Mouse (Mus musculus) kidney, adult 9 months (tissue): ENCODE results near the gene Abhd14b.
A peak's percentile ranks its signal among the peaks of the same experiment; 100 is the strongest.

Source experiments
- DNase-seq: peaks from one replicate; pipeline ENCODE4 v3.0.0; 2022

Gene Abhd14b

DNA sequence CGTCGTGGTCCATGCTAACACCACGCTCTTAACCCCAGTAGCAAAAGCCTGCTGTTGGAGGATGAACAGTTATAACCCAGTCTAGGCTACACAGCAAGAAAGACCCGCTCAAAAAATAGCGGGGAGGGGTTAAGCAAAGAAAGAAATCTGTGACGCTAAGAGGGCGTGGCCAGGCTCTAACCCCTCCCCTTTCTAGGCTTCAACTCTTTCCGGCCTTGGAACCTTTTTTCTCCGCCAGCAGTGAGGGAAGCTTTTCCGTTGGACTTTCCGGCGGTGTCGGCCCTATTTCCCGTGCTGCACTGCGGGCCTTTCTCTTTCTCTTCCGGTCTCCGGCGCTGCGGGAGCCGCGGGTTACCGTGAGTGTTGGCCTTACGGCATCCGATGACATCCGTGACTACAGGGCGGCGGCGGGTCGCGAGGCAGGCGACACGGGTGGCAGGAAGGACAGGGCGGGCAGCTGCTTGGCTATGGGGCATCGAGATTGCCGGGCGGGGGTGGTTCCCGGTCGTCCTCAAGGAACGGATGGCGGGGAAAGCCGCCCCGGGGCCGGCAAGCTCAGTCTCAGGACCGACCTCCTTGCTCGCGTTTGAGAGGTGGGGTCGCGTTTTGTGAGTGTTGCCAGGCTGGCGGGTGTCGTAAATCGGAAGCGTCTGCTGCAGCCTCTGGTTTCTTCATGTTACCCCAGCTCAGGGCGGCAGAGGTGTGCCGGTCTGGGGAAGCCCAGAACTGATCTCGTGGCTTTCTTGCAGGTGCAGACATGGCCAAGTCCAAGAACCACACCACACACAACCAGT, 17.8 kb upstream of the Abhd14b start, which contains the start of gene Rpl29:
Gene Rpl29, plus strand, starts transcription at position 234 of the 794 bp plus-strand sequence.
- peak; percentile 97 for DNase-seq

DNA sequence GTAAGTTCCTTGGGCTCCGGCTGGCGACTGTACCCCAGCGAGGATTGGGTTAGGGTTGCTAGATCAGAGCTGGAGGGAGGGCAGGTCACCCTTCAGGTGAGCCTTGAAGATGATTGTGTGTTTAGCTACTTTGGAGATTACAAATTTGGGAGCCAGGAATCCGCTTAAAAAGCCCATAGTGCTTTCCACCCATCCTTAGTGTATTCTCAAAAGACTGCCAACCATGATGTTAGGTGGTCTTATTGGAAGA, 17.3 kb upstream of the Abhd14b start:
- no peak for DNase-seq

DNA sequence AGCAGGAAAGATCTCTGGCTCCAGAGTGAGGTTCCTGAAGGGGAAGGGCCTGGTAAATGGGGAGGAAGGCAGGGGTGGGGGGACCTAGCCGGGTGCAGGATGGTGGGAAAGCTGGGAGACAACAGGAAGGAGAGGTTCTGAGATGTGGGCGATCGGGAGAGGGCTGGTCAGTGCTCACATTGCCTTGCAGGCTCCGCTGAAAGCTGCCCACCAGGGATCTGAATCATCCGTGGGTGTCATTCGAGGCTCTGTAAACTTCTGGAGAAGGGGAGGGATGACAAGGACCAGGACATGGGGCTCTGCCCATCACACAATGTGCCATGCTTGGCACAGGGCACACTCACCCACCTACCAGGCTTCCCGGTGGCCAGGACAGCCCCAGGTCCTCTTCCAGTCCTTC, 13.9 kb upstream of the Abhd14b start:
- no peak for DNase-seq

DNA sequence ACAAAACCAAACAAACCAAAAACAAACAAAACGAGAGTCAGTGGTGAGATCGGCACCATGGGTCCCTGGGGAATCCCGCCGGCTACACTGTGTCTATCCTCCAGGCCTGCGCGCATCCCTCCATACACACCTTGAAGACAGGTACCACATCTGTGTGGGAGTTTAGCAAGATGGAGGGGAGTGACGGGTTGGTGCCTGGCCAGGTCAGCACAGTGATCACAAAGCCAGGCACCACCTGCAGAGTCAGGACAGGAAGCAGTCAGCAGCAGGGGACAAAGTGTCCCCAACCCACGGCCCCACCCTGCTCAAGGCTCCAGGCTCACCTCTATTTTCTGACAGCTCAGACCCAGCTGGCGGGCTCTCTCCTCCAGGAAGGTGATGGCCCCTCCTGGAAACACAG, 10.7 kb upstream of the Abhd14b start:
- peak; percentile 31 for DNase-seq

DNA sequence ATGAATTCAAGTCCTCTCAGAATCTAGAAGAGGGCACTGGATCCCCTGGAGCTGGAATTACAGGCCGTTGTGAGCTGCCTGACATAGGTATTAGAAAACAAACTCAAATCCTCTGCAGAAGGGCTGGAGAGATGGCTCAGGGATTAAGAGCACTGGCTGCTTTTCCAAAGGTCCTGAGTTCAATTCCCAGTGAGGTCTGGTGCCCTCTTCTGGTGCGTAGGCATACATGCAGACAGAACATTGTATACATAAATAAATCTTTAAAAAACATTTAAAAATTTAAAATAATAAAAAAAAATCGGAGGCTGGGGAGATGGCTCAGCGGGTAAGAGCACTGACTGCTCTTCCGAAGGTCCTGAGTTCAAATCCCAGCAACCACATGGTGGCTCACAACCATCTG, 4.6 kb upstream of the Abhd14b start:
- DNase-seq: peak; percentile 28

DNA sequence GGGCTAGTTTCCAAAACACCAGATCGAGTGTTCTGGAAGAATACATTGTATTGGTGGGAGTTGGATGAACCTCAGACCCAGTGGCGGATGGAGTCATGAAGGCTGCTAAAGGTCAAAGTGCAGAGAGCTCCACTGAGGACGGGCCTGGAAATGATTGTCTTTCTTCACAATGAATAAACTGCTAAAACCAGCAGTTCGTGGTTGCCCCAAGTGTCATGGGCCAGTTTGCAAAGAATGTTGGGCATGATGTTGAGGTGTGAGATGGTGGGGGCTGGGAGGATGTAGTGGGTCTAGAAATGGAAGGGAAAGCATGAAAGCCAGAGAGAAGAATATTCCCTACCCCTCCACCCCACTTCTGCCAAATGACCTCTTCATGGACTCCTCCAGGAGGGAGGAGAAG, 2.4 kb upstream of the Abhd14b start:
- DNase-seq: peak; percentile 91

DNA sequence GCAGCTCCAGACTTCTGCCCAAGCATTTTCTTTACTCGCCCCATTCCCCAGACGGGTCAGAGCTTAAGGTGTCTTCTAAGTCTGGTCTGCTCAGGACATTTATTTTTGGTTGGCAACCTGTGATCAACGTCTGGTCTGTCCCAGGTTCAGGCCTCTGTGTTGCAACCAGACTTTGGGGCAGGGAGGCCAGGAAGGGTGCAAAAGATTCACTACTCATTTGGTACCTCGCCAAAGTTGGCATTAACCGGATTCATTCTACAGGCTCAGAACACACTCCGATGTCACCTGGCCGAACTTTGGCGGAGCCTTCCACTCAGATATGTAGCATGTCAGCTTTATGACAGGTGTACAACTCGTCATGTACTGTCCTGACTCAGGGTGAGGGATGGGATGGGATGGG, 692 bp downstream of the Abhd14b start:
- DNase-seq: peak; percentile 65

DNA sequence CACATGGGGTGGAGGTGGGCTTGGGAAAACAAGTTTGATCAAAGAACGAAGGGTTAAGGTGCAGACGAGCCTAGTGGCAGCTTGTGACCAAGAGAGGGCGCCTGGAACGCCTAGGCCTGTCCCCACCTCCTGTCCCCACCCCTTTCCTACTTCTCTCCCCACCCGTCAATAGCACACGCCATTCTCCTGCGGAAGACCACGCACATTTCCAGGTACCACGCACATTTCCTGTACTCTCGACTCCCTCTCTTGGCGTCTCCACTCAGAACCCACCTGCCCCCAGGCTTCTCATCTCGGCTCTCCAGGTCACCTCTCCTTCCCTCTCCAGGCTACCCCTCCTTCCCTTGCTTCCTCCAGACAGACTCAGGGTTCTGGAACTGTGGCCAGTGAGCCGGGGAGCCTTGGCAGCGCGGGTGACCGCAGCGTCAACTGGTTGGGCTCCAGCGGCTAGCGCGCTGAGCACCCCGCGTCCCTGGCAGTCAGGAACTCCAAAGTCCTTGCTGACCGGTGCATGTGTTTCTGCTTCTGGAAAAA, 1.3 kb downstream of the Abhd14b start:
- DNase-seq: peak; percentile 89

DNA sequence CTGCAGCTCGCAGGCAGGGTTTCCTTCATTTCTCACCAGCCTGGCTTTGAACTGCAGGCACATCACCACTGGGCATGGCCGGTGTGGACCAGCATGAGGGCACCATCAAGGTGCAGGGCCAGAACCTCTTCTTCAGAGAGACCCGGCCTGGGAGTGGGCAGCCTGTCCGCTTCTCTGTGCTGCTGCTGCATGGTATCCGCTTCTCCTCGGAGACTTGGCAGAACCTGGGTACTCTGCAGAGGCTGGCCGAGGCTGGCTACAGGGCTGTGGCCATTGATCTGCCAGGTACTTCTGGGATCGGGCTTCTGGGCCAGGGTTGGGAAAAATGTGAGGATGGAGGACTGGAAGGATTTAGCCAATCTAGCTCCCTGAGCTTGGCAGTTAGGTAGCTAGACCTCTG, 2.7 kb downstream of the Abhd14b start:
- DNase-seq: peak; percentile 41

DNA sequence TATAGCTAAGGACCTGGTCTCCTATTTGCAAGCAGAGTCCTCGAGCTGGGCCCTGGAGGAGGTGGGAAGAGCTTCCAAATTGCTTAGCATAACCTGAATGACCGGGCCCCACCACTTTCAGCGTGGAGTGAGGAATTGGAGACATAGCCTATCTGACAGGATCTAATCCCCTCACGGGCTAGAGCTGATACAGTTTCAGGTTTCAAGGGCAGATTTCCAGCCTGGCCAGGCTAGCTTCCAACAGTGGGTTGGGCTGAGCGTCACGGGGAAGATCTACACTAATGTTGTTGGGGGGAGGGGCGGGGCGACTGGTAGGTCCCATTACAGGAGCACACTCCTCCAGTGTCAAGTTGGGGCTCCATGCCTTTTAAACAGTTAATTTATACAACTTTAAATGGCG, 3.4 kb downstream of the Abhd14b start:
- DNase-seq: peak; percentile 90

DNA sequence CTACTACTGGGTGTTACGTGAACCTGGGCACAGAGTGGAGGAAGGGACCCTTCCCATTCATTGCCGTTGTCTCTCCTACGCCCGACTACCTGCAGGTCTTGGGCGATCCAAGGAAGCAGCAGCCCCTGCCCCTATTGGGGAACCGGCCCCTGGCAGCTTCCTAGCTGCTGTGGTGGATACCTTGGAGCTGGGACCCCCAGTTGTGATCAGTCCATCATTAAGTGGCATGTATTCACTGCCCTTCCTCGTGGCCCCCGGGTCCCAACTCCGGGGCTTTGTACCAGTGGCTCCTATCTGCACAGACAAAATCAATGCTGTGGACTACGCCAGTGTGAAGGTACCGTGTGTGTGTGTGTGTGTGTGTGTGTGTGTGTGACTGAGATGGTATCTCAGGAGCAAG, 4.0 kb downstream of the Abhd14b start:
- no peak for DNase-seq

DNA sequence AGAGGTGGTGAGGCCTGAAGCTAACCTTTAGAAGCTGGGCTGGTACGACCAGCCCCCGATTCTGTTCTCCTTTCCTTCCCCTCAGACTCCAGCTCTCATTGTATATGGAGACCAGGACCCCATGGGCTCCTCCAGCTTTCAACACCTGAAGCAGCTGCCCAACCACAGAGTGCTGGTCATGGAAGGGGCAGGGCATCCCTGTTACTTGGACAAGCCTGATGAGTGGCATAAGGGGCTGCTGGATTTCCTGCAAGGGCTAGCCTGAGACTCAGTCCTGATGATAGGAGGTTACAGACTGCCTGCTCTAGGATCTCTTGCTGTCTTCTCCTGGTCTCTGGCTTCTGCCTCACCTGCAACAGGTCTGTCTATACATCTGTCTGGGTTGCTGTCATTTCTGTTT, 4.6 kb downstream of the Abhd14b start:
- no peak for DNase-seq

DNA sequence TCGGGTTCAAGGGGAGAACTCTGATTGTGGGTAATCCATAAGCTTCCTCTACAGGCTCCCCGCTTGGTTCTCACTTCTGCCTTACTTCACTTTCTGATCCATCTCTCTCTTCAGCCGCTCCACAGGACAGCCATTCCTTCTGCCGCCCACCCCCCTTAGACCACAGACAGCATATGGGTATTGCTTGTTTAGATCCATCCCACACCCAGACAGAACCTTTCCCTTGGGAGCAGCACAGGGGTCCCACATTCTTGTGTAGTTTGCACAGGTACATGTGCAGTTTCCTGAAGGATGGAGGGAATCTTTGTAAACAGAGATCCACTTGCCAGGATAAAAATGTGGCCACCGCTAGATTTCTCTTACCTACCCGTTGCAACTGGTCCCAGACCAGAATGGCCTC, 5.1 kb downstream of the Abhd14b start:
- DNase-seq: peak; percentile 24

DNA sequence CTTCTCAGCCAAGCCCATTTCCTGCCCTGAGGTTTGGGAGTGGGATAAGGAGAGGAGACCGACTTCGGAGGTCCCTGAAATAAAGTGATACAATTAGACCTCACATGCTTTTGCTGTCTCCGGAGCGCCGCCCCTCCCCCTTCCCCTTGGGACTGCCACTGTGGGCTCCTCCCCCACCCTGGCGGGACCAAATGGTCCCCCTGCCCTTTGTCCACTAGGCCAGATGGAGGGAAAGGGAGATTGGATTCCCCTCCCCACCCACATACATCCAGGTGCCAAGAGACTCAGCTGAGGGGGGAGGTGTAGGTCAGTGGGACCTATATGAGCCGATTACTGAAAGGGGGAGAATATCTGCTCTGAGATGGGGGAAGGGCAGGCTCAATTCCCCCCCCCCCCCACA, 5.6 kb downstream of the Abhd14b start:
- peak; percentile 84 for DNase-seq

DNA sequence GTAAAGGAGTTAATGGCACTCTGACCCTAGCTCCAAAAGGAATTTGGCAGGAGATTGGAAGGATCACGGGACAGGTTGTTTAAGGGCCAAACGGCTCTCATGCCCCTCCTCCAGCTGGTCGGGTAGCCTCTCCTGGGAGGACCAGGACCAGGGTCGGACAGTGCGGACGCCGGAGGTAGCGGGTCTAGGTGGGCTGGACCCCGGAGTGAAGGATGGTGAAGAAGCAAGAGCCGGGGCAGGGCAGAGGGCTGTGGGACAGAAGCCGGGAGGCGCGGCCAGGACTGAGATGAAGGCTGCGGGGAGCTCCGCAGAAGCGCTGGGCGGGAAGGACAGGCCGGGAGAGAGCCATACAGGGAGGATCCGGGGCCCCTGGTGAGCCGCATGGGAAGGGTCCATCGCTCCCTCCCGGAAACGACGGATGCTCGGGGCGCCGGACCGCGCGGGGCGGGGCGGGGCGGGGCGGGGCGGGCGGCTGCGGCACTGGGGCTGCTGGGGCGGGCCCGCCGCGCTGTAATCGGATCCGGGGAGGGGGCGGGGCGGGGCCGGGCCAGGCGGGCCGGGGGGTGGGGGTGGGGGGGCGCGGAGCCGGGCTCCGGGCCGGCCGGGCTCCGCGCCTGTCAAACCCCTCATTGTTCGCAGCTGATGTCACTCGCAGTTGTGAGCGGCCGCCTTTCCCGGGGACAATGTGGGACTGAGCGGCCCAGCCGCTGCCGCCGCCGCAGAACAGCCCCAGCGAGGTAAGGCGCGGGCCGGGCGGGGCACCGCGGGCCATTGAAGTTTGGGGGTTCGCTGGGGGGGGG, 6.2 kb downstream of the Abhd14b start, which contains the start of gene Pcbp4:
Gene Pcbp4, plus strand, starts transcription at position 21 of the 800 bp plus-strand sequence.
- DNase-seq: peak; percentile 95

DNA sequence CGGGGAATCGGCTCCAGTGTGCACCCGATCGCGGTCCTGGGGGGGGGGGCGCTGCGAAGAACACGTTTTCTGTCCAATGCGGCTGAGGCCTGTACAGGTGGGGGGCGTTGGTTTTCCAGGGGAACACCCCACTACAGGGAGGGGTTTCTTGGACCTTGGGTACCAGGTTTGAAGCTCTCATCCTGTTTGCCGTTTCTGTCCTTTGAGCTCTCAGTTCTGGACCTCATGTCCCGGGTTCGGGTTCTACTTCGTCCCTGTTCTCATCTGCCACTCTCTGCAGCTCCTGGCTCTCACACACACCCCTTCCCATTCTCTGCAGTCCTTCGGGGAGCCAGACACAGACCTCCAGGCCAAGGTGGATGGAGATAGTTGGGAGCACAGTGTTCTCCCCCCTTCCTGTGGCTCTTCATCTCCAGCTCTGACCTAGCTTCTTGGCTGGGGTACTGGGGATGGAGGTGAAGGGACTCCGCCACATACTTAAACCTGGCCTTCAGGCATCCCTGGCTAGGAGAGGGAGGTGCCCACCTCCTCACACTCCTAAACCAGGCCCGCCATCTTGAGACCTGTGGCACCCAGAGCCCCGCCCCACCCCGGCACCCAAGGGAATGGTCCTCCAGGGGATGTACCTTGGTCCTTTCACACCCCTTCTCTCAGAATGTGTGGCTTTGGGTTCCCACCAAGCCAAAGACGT, 7.0 kb downstream of the Abhd14b start:
- DNase-seq: peak; percentile 32

DNA sequence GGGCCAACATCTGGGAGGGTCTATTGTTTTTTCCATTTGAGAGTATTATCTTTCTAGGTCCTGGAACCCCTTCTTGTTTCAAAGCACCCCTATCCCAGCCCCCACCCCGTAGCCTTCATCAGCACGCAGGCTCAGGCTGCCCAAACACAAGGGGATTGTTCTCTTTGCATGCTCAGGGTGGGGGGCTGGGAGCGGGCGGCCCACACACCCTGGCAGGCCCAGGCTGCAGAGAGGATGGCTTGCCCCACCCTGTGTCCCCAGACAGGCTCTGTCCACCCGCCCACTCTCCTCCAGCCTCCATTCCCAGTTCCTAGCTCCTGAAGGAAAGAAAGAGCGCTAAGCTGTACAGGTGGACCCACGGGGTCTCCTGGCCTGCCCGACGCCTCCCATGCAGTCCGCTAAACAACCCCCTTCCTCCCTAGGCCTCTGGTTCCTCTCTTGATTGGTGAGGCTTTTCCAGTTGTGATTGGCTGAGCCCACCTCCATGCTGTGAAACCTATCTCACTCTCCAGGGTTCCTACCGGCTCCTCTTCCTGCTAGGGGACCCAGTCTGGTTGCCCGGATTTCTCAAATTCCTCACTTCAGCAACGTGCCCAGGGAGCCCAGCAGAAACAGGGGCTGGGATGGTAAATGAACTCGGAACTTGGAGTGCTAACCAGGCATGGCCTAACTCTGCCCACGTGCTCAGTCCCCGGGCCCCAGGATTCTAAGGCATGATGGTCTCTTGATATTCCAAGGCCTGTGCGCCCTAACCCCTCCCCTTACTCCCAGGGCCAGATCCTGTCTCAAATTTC, 7.8 kb downstream of the Abhd14b start:
- DNase-seq: no peak

DNA sequence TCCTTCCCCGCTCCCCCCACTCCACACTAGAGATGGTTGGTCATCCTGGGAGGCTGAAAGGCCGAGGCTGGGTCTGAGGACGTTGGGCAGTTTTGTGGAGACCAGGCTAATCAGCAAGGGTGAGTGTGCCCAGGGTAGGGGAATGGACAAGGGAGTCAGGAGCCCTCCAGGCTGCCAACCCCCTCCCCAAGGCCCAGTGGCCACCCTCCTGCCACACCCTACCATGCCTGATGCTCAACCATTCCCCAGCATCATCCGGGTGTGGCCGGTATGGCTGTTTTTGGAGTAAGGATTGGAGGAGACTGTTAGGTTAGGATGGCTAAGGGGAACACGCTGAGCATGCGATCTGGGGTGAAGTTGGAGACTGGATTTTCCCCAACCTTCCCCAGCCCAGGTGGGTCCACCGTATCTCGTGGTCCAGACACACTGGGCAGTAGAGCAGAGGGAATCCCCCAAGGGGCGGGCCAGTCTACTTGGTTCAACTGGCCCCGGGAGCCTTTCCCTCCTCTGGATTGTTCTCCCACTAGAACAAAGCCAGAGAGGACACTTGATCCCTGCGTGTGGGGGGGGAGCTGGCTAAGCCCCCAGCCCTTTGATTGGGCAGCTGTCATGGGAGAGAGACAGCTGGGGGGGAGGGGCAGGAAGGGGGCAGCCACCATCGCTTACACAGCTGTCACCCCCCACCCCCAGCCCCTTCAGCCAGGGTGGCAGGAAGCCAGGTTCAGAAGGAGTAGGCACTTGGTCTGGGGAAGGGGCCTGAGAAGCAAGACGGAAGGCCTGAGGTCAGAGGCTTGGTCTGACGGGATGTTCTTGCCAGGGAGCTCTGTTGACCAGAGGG, 9.3 kb downstream of the Abhd14b start:
- no peak for DNase-seq

DNA sequence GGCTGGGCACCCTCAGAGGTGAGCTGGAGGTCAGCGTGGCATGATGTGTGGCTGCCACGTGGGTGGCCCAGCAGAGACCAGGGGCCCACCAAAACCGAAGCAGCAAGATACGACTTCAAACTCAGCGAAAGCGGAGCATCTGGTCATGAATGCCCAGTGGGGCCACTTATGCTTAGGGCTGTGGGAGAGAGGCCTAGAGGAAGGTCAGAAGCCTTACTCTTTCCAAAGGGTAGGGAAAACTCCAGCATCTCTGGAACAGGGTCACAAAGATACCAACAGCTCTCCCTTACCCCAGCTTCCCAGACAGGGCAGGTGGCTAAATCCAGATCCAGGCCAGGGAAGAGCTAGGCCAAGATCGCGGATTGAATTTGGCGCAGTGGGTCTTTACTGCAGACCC, 9.9 kb downstream of the Abhd14b start:
- DNase-seq: no peak

DNA sequence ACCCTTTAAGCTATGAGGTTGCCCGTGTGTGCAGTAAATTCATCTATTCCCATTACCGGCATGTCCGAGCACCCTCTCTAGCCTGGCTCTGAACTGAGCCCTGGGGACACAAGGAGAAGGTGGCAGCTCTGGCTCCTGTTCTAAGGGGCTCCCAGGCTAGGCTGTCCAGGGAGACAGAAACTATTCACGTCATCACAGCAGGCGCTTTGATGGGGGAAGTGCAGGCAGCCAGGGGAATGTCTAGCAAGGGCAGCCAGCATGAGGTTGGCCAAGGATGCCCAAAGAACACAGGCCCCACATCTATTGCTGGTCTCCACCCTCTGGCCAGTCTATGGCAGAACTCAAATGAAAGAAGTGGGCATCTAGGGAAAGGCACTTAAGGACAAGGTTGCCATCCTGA, 10.7 kb downstream of the Abhd14b start:
- DNase-seq: no peak

DNA sequence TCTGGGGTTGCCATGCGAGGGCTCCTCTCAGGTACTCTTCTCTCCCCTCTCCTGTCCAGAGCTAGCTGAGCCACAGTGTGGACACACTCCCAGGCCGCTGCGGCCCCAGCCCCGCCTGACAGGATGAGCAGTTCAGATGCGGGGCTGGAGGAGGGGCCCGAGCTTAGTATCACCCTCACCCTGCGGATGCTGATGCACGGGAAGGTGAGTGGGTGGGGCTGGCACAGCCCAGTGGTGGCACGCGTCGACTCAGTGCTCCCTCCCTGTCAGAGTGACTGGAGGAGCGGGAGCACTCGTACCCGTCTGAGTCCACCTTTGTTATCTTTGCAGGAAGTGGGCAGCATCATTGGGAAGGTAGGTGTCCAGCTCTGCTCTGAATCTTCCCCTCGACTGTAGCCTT, 12.7 kb downstream of the Abhd14b start:
- no peak for DNase-seq
